13 mouse cellular contexts compared by ENCODE assay signal in the genomic region with DNA sequence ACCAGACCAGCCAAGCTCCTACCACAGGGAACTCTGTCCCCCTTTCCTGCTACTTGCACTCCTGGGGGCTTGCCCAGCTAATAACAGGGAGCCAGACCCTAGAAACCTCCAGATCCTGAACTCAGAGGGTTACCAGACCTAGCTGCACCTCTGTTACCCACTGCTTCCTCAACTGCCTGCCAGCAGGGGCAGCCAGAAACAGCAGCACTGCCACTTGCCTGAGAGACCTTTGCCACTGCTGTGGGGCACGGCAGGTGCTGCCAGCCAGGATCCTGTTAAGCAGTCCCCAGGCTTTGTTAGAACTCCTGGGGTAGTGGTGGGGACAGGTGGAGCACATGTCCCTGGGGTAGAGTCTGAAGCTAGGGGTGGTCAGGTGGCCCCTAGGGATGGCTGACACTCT. TPM values are rescaled to one million over a fixed set of nuclear protein-coding genes. Genes with fewer than 3 reads are reported as not detected.
DNase-seq lines count a peak whose midpoint lies in the region; ATAC-seq and TF ChIP-seq lines count a peak whose summit lies in the region.
"Had no signal": no experiment of that assay in that cellular context is flagged by ENCODE, and none has a peak within 500 bp of the region (broad histone marks: within the 10 kb centered on the region; RNA-seq: fewer than 3 reads in every experiment).

No protein-coding gene starts in this region.

- TF ChIP-seq CTCF in heart, adult 2 months (IDR thresholded peaks at IDR 0.05), result no peak
- TF ChIP-seq CTCF in liver, adult 2 months (IDR thresholded peaks at IDR 0.05; ENCODE audit: low read depth, low read length), result peak; percentile 57
- TF ChIP-seq CTCF in stomach, postnatal 0 days (IDR thresholded peaks at IDR 0.05; ENCODE audit: low read depth), result peak; percentile 13; the same call in 1 of the 2 replicates

- no peaks in the 10 kb centered on the region for H3K9me3 ChIP-seq in heart, embryonic 11.5 days (replicated peaks; ENCODE audit: control insufficient read depth, low read length)
- H3K9me3 ChIP-seq in stomach, postnatal 0 days (ENCODE audit: control insufficient read depth, low read length), result no peaks in the 10 kb centered on the region
- H3K9me3 ChIP-seq: limb, embryonic 15.5 days; lung, embryonic 15.5 days had no signal

- H3K9ac ChIP-seq in heart, embryonic 11.5 days (ENCODE audit: low read depth, low read length), result no peak overlapping the region; the same call in 1 of the 2 replicates
- no peak overlapping the region for H3K9ac ChIP-seq in heart, adult 2 months (ENCODE audit: low read depth, low read length)
- H3K9ac ChIP-seq in liver, adult 2 months (ENCODE audit: low read depth, low read length), result no peak overlapping the region
- H3K9ac ChIP-seq in stomach, postnatal 0 days (ENCODE audit: low read length), result no peak overlapping the region
- H3K9ac ChIP-seq: limb, embryonic 15.5 days; lung, embryonic 15.5 days had no signal

- H3K4me3 ChIP-seq in heart, embryonic 11.5 days (ENCODE audit: low read depth, low read length), result no peak overlapping the region
- no peak overlapping the region for H3K4me3 ChIP-seq in heart, adult 2 months
- H3K4me3 ChIP-seq in liver, adult 2 months (ENCODE audit: insufficient read depth, low read depth, low read length), result no peak overlapping the region
- H3K4me3 ChIP-seq in stomach, postnatal 0 days (ENCODE audit: low read depth, low read length), result no peak overlapping the region
- H3K4me3 ChIP-seq: limb, embryonic 15.5 days; lung, embryonic 15.5 days had no signal

- 68% methylated on average over 1 of the region's 1 CpGs for WGBS in heart, embryonic 11.5 days (ENCODE audit: insufficient replicate concordance)
- 83% methylated on average over 1 of the region's 1 CpGs for WGBS in heart, adult 2 months
- 22% methylated on average over 1 of the region's 1 CpGs for WGBS in liver, adult 2 months
- 61% methylated on average over 1 of the region's 1 CpGs for WGBS in stomach, postnatal 0 days

- H3K27ac ChIP-seq in heart, embryonic 11.5 days (ENCODE audit: low read depth, low read length), result peak overlapping the region; percentile 43; the same call in 1 of the 2 replicates
- no peak overlapping the region for H3K27ac ChIP-seq in heart, adult 2 months
- 0 out of 2 replicates have a peak overlapping the region, but pooled peaks have one; percentile 2 for H3K27ac ChIP-seq in liver, adult 2 months (replicated peaks; ENCODE audit: insufficient read depth, low read depth, low read length)
- no peak overlapping the region for H3K27ac ChIP-seq in stomach, postnatal 0 days (replicated peaks)
- H3K27ac ChIP-seq: limb, embryonic 15.5 days; lung, embryonic 15.5 days had no signal

- no peaks in the 10 kb centered on the region for H3K27me3 ChIP-seq in heart, embryonic 11.5 days (ENCODE audit: control insufficient read depth, insufficient read depth, low read length)
- H3K27me3 ChIP-seq in heart, adult 2 months (ENCODE audit: control insufficient read depth, insufficient read depth, low read length), result no peaks in the 10 kb centered on the region
- H3K27me3 ChIP-seq in liver, adult 2 months (ENCODE audit: control insufficient read depth, insufficient read depth, low read length), result no peaks in the 10 kb centered on the region
- no peaks in the 10 kb centered on the region for H3K27me3 ChIP-seq in stomach, postnatal 0 days (ENCODE audit: control insufficient read depth, insufficient read depth, low read length)
- H3K27me3 ChIP-seq: limb, embryonic 15.5 days; lung, embryonic 15.5 days had no signal

- intact Hi-C loops in heart, adult 2 months (cut with DNase I), result no loop called here

- H3K79me2 ChIP-seq in heart, adult 2 months (replicated peaks; ENCODE audit: control insufficient read depth, insufficient read depth, low read length), result 0 out of 2 replicates have a peak, but pooled peaks cover 2% of the 10 kb centered on the region
- peaks cover 57% of the 10 kb centered on the region for H3K79me2 ChIP-seq in liver, adult 2 months (ENCODE audit: control insufficient read depth, insufficient read depth, low read length)

- no peak for ATAC-seq in heart, embryonic 11.5 days (replicated peaks; ENCODE audit: insufficient number of reproducible peaks, low FRiP score, low TSS enrichment)
- ATAC-seq in hematopoietic stem cell, adult 5-6 weeks (replicated peaks in 1 of 2; ENCODE audit: insufficient read depth in 1 of 2, low FRiP score in 2 of 2, low TSS enrichment in 1 of 2, low read depth in 1 of 2, poor library complexity in 2 of 2, severe bottlenecking in 2 of 2), result 0 out of 4 replicates have a peak, but pooled peaks have one; percentile 23 to 48
- no peak for ATAC-seq in stomach, postnatal 0 days (ENCODE audit: low FRiP score, low TSS enrichment)
- ATAC-seq: hindbrain, embryonic 16.5 days had no signal

- no peaks in the 10 kb centered on the region for H3K36me3 ChIP-seq in heart, embryonic 11.5 days (ENCODE audit: control insufficient read depth, insufficient read depth, low read length)
- no peaks in the 10 kb centered on the region for H3K36me3 ChIP-seq in heart, adult 2 months (ENCODE audit: control insufficient read depth, insufficient read depth, low read length)
- H3K36me3 ChIP-seq in liver, adult 2 months (ENCODE audit: control insufficient read depth, insufficient read depth, low read length), result no peaks in the 10 kb centered on the region
- no peaks in the 10 kb centered on the region for H3K36me3 ChIP-seq in stomach, postnatal 0 days (ENCODE audit: control insufficient read depth, insufficient read depth, low read length)
- H3K36me3 ChIP-seq: limb, embryonic 15.5 days; lung, embryonic 15.5 days had no signal

- no peak for DNase-seq in heart, adult 2 months
- peak; percentile 58 for DNase-seq in liver, adult 2 months (ENCODE audit: extremely low read depth, low read depth, low spot score)
- DNase-seq in liver, result no peak
- no peak for DNase-seq in stomach, postnatal 0 days (ENCODE audit: low spot score)
- no peak for DNase-seq in spleen, postnatal 14 days (ENCODE audit: low spot score in 2 of 2)
- DNase-seq: adrenal gland, postnatal 14 days; right cerebral cortex, postnatal 4 days; thymus, adult 2 months had no signal

- peaks cover 54% of the 10 kb centered on the region for H3K4me1 ChIP-seq in heart, embryonic 11.5 days (ENCODE audit: control insufficient read depth, insufficient read depth, low read length)
- H3K4me1 ChIP-seq in heart, adult 2 months (ENCODE audit: control insufficient read depth, insufficient read depth, low read length), result peaks cover 20% of the 10 kb centered on the region
- peaks cover 48% of the 10 kb centered on the region for H3K4me1 ChIP-seq in liver, adult 2 months (ENCODE audit: control insufficient read depth, insufficient read depth, low read length)
- H3K4me1 ChIP-seq in stomach, postnatal 0 days (replicated peaks; ENCODE audit: control insufficient read depth, insufficient read depth), result peaks cover 4% of the 10 kb centered on the region; the same call in 1 of the 2 replicates

- no peak for TF ChIP-seq EP300 in heart, adult 2 months (IDR thresholded peaks at IDR 0.05; ENCODE audit: insufficient read depth, low read depth, low read length)
- no peak for TF ChIP-seq EP300 in stomach, postnatal 0 days (optimal IDR thresholded peaks at IDR 0.05)

- no peak overlapping the region for H3K4me2 ChIP-seq in heart, embryonic 11.5 days
- H3K4me2 ChIP-seq in stomach, postnatal 0 days (replicated peaks; ENCODE audit: low read depth), result no peak overlapping the region
- H3K4me2 ChIP-seq: limb, embryonic 15.5 days; lung, embryonic 15.5 days had no signal

- no peak for TF ChIP-seq POLR2A in heart, adult 2 months (IDR thresholded peaks at IDR 0.05; ENCODE audit: insufficient read depth, low read depth, low read length)
- no peak for TF ChIP-seq POLR2A in liver, adult 2 months (IDR thresholded peaks at IDR 0.05; ENCODE audit: extremely low read depth, insufficient read depth, low read length)

RNA-seq across cellular contexts. Expression of gene Nek6, which starts 30.1 kb away (rescaled TPM):
- 78.8 and 85.1 TPM in 2 replicates for polyA plus RNA-seq in heart, embryonic 11.5 days (2014; fragmentation: Nextera tagmentation; extraction: Ambion mirVana)
- 1 to 10 TPM; 2.9 to 3.3 TPM for total RNA-seq in heart, adult 2 months (2021)
- polyA plus RNA-seq in heart, adult 2 months (2012; rRNA removed), result 5.5 and 5.8 TPM in 2 replicates
- total RNA-seq in liver, adult 2 months (2014; rRNA removed), result 13.6 and 17.1 TPM in 2 replicates
- polyA plus RNA-seq in liver, adult 2 months (2012; rRNA removed), result 51.0 and 58.8 TPM in 2 replicates
- 6.9 and 14.1 TPM in 2 replicates for total RNA-seq in hematopoietic stem cell, adult 5-6 weeks (2017)
- 43.7 and 43.8 TPM in 2 replicates for polyA plus RNA-seq in stomach, postnatal 0 days (2015; fragmentation: Nextera tagmentation; extraction: Ambion mirVana)

Comparison
In these comparisons a context has a peak if more than half of its experiments do, and no peak if none do; other contexts are left out.
1. H3K27ac ChIP-seq: peak in heart, embryonic 11.5 days (single experiment) and liver, adult 2 months (single experiment); none in heart, adult 2 months (single experiment) and stomach, postnatal 0 days (single experiment).
2. ATAC-seq: peak in hematopoietic stem cell, adult 5-6 weeks (2 of 2); none in heart, embryonic 11.5 days (single experiment) and stomach, postnatal 0 days (single experiment).